Mouse (Mus musculus) cerebellum, adult 11-12 months (tissue): ENCODE results near the gene Orc3.

ENCODE experiments used
- DNase-seq: peaks from one replicate; pipeline ENCODE4 v3.0.0; 2022

The Orc3 gene

DNA sequence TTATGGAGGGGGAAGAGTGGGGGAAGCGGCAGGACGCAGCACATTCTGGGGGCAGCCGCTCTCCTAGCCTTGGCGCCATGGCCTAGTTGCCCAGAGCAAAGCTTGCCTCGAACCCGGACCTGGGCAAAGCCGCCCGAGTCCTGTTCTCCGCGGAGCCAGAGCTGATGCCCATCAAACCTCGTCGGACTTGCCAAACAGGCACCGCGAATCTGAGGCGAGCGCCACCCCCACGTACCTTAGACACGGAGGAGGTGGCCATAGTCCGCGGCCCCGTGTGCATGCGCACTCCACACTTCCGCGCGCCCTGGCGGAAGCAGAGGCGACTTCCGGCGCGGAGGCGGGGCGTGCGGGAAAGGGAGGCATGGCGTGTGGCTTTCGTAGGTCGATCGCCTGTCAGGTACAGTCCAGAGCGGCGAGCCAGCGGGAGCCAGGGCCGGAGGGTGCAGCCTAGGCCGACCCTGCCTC is at the start of gene Orc3, which contains the start of gene Rars2:
Gene Orc3, minus strand, starts transcription at position 315 of the 465 bp plus-strand sequence.
Gene Rars2, plus strand, starts transcription at position 328 of the 465 bp plus-strand sequence.
- peak; percentile 94 for DNase-seq

- no peak for DNase-seq
Observed at GRCm38 (mm10) chr4:34661927-34662326, 47.2 kb upstream of the Orc3 start.

DNA sequence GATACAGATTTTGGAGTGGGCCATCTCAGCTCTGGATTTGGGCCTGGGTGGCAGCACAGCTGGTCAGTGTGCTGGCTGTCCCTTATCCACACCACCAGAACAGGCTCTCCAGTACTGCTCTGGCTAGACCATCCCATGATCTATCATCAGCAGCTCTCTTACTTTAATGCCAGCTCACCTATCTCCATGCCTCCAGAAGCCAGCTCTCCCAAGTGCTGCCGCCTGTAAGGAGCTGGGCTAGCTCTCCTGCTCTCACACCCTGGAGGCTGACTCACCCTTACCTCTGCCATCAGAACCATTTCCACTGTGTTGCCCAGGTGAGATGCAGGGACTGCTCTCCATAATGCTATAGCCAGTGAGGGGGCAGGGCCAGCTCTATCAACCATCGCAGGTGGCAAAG is 46.8 kb upstream of the Orc3 start:
- DNase-seq, result no peak

DNA sequence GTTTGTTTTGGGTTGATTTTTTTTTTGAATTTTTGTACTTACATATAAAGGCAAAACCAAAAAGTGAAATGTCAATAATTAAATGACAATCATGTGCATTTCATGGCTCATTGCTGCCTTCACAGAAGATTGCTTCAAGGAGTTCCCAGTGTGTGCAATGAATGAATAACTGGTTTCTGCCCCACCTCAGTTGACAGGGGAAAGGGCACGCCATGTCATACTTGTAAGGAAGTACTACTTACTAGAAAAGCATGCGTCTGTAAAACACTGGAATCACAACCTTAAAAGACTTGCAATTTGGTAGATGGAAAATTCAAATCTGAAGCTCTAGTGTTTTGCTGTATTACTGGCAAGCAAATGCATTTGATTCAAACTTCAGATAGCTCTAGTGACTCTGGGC is 44.3 kb upstream of the Orc3 start:
- DNase-seq, result no peak

DNA sequence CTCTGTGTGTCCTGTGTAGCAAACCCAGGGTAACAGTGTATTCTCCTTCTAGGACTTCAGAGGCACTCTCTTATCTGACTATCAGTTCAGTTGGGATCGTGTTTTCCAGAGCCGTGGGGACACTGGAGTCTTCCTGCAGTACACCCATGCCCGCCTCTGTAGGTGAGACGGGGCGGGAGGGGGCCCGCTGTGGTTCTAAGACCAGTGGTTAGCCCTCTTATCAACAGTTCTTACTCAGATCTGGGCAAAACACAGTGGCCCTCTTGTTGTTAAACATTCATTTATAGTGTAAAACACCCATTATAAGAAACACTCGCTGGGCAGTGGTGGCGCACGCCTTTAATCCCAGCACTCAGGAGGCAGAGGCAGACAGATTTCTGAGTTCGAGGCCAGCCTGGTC is 41.4 kb upstream of the Orc3 start:
- no peak for DNase-seq

DNA sequence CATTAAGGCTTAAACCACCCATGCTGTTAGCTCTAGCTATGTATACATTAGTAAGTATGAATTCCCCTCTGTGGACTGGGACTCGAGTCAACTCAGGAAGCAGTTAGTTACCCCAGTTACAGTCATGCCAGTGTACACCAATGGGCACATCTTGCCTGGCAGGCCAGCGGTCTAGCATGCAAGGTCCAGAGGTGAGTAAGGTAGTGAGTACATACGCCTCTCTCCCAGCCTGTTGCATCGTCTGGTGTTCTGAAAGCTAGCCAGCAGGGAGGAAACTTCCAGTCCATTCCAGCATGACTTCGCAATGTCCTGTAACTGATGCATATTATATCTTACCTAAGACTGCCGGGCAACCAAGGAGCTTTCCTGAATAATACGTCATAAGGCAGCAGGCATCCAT is 38.4 kb upstream of the Orc3 start:
- DNase-seq, result no peak

- DNase-seq, result no peak
Observed at GRCm38 (mm10) chr4:34644779-34645178, 30.0 kb upstream of the Orc3 start.

DNA sequence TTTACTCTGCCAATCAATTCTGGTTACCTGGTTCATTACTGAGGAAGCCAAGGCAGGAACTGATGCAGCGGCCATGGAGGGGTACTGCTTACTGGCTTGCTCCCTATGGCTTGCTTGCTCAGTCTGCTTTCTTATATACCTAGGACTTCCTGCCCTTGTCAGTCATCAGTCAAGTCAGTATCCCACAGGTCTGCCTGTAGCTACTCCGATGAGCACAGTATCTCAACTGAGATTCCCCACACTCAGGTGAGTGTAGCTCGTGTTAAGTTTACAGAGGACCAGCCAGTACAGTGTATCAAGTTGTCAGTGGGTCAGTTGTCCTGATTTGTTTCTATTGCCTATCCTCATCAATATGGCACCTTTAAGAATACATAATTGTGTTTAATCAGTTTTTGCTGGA is 26.0 kb upstream of the Orc3 start:
- DNase-seq, result no peak

- no peak for DNase-seq
Observed at GRCm38 (mm10) chr4:34639745-34640364, 25.1 kb upstream of the Orc3 start.

DNA sequence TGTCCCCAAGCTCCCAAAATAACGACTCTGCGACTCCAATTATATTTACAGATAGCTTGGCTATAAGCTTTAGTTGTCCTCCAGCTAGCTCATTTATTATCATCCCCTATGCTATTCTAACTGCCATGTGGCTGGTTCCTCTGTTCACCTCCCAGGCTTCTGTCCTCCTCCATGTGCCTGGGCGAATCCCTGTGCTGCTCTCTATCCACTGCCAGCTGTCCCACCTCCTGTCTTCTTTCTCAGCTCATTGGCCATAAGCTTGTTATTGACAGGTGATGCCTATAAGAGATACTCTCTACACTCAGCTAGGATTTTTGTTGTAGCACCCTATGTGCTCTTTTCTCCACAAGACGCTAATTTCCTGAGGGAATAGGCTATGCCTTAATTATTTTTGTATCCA is 23.1 kb upstream of the Orc3 start:
- no peak for DNase-seq

DNA sequence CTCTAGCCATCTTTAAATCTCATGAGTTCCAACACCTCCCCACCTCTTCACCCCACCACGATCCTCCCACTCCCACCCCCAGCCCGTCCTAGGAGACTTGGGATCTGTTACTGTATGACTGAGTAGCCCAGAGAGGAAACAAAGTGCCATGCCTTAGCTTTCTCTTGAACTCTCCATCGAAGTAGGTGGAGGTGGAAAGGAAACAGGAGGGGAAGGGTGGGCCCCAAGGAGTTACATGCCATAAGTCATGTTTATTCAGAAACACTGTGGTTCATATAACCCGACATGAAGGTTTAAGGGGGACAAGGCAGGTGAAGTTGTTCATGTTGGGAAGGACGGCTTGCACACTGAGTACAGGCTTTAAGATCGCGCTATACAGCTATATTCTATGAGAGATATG is 22.6 kb upstream of the Orc3 start:
- no peak for DNase-seq

DNA sequence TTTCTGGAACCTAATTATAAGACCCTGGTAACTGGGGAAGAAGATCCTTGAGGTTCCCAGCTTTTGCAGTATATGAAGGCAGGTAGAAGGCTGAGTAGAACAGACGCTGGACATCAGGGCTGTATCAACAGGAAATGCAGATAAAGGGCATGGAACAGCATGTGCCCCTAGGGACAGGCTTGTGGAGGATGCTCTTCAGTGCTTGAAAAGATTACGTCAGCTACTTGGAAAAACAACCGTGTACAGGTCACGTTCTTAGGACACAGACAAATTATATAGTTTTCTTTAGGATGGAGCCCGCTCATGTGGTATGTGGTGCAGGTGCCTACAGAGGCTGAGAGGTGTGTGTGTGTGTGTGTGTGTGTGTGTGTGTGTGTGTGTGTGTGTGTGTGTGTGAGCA is 21.3 kb upstream of the Orc3 start:
- DNase-seq, result no peak

DNA sequence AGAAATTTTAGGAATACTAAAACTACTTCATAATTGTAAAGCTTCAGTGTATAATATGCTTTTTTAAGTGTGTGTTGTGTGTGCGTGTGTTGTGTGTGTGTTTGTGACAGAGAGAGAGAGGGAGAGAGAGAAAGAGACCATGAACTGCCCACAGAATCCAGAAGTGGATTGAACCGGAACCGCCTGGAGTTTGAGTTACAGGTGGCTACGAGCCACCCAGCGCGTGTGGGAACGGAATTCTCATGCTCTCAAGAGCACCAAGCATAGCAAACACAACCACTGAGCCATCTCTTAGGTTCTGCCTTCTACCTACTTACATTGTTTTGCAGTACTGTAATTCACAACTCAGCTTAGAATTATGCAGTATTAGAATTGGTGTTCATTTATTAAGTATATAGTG is 19.4 kb upstream of the Orc3 start:
- no peak for DNase-seq

DNA sequence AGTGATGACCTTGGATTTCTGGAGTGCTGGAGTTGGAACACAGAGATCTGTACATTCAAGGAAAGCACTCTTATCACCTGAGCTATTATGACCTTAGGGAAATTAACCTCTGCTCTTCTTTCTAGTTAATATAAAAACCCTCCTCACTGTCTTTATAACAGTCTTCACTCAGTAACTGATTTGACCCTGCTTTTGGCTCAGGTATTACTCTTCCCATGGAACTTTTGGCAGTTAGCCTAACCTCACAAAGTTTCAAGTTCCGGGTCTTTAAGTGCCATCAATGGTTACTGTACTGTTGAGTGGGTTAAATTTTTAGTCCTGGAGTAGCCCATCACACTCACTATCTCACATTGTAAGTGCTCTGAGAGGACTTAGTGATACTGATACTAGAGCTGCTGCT is 15.2 kb upstream of the Orc3 start:
- no peak for DNase-seq

DNA sequence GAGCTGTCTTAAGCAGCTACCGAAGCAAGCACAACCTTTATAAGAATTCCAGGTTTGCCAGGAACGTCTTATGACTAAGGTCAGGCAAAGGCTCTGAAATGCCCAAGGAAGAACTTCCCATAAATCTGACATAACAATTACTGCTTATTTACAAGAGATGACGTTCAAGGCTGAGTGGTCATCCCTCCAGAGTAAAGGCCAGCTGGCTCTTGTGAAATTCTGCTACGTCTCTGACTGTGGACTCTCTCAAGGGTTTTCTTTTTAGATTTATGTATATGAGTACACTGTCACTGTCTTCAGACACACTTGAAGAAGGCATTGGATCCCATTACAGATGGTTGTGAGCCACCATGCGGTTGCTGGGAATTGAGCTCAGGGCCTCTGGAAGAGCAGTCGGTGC is 11.7 kb upstream of the Orc3 start:
- no peak for DNase-seq

- DNase-seq, result no peak
Observed at GRCm38 (mm10) chr4:34625556-34625955, 10.8 kb upstream of the Orc3 start.

- no peak for DNase-seq
Observed at GRCm38 (mm10) chr4:34616146-34616545, 1.4 kb upstream of the Orc3 start.

- DNase-seq, result peak; percentile 28
Observed at GRCm38 (mm10) chr4:34615303-34615702, 559 bp upstream of the Orc3 start.

- peak; percentile 32 for DNase-seq
Observed at GRCm38 (mm10) chr4:34613571-34614145, 1.1 kb downstream of the Orc3 start.

DNA sequence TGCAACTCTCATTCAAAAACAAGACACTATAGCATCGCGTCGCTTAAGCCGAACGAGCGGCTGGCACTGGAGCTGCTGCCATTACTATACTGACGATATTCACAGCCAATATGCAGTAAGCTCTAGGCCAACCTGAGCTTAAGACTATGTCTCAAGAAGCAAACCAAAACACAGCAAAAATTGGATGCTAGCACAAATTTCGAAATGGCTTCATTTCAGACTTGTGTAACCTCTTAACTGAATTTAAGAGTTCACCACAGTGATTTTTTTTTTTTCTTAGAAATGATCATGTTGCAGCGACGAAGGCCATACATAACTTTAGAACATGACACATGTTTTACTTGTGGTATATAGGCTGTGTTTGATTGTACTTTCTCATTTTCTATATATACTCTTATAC is 8.1 kb downstream of the Orc3 start:
- DNase-seq, result no peak

DNA sequence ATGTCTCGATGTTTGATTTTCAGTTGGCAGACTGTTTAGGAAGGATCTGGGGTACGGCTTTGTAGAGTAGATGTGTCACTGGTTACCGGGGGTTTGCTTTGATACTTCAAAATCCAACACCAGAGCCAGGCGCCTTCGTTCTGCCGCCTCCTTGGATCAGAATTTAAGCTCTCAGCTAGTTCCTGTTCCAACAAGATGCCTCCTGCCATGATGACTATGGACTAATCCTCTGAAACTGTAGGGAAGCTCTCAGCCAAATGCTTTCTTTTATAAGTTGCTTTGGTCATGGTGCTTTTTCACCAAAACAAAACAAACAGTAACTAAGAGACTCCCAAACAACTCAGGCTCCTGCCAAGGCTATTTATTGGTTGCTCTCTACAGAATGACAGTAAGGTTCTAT is 11.6 kb downstream of the Orc3 start:
- DNase-seq, result no peak

GRCm38 (mm10) chr4:34584871-34585607 is 29.7 kb downstream of the Orc3 start:
- DNase-seq, result no peak

DNA sequence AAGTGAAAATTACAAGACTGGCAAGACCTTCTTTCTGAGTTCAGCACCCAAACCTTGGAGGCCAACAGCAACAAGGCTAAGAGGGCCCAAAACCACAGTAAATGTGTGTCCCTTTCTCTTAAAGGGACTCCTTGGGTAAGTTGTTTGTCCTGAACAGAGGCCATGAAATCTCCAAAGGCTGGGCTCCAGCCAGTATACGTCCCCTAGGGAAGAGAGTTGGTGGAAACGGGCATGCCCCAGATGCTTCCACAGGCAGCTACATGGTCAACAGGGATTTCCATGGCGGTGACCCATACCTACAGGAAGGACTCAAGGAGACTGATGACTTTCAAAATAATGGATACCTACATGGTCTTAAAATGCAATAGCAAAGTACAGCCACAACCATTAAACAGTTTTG is 31.3 kb downstream of the Orc3 start:
- no peak for DNase-seq

- no peak for DNase-seq
Observed at GRCm38 (mm10) chr4:34582476-34582875, 32.3 kb downstream of the Orc3 start.
